Mouse (Mus musculus): ENCODE data around the gene 5730596B20Rik. TPM values are rescaled to one million over a fixed set of nuclear protein-coding genes. Genes with fewer than 3 reads are reported as not detected.

The 5730596B20Rik gene
- polyA plus RNA-seq, 1 experiment from 2014 or later: 2.8 TPM

GRCm38 (mm10) chr6:52191860-52192550 is 14.7 kb downstream of the 5730596B20Rik start:
- 2% methylated on average over 41 of the region's 55 CpGs for WGBS
- ATAC-seq (replicated peaks; ENCODE audit: low FRiP score, low TSS enrichment, low read depth) (peak; percentile 73), DNase-seq (ENCODE audit: low spot score) (peak; percentile 95)
- peak overlapping the region; percentile 78 for H3K4me2 ChIP-seq (ENCODE audit: low read length)
- no peaks in the 10 kb centered on the region for H3K36me3 ChIP-seq (ENCODE audit: control insufficient read depth, insufficient read depth, low read length)
- peak overlapping the region; percentile 58 for H3K4me3 ChIP-seq (ENCODE audit: low read depth, low read length)
- peak overlapping the region; percentile 56 for H3K9ac ChIP-seq (ENCODE audit: low read length)
- no peaks in the 10 kb centered on the region for H3K27me3 ChIP-seq (replicated peaks; ENCODE audit: control insufficient read depth, insufficient read depth, low read length)
- peaks cover 65% of the 10 kb centered on the region for H3K4me1 ChIP-seq (replicated peaks; ENCODE audit: control insufficient read depth, insufficient read depth, low read length)
- H3K27ac ChIP-seq (ENCODE audit: low read depth): peak overlapping the region; percentile 93
- no peaks in the 10 kb centered on the region for H3K9me3 ChIP-seq (ENCODE audit: control insufficient read depth, low read length)

- H3K9ac ChIP-seq (ENCODE audit: low read length): peak overlapping the region; percentile 56
- 0 out of 2 replicates have a peak overlapping the region, but pooled peaks have one; percentile 1 for H3K4me3 ChIP-seq (ENCODE audit: low read depth, low read length)
- peak overlapping the region; percentile 78 for H3K4me2 ChIP-seq (ENCODE audit: low read length)
- H3K4me1 ChIP-seq (replicated peaks; ENCODE audit: control insufficient read depth, insufficient read depth, low read length): peaks cover 66% of the 10 kb centered on the region
- 16% methylated on average over 10 of the region's 10 CpGs for WGBS
- 0 out of 2 replicates have a peak, but pooled peaks cover 3% of the 10 kb centered on the region for H3K27me3 ChIP-seq (replicated peaks; ENCODE audit: control insufficient read depth, insufficient read depth, low read length)
- DNase-seq (ENCODE audit: low spot score) (peak; percentile 75), ATAC-seq (replicated peaks; ENCODE audit: low FRiP score, low TSS enrichment, low read depth) (no peak)
- peak overlapping the region; percentile 93 for H3K27ac ChIP-seq (ENCODE audit: low read depth)
- H3K36me3 ChIP-seq (ENCODE audit: control insufficient read depth, insufficient read depth, low read length): no peaks in the 10 kb centered on the region
- no peaks in the 10 kb centered on the region for H3K9me3 ChIP-seq (ENCODE audit: control insufficient read depth, low read length)
Measured at GRCm38 (mm10) chr6:52194690-52195089, 17.4 kb downstream of the 5730596B20Rik start.

- DNase-seq (ENCODE audit: low spot score) (no peak), ATAC-seq (replicated peaks; ENCODE audit: low FRiP score, low TSS enrichment, low read depth) (no peak)
- H3K27me3 ChIP-seq (replicated peaks; ENCODE audit: control insufficient read depth, insufficient read depth, low read length): 0 out of 2 replicates have a peak, but pooled peaks cover 3% of the 10 kb centered on the region
- peak overlapping the region; percentile 93 for H3K27ac ChIP-seq (ENCODE audit: low read depth)
- H3K9me3 ChIP-seq (ENCODE audit: control insufficient read depth, low read length): no peaks in the 10 kb centered on the region
- peaks cover 4% of the 10 kb centered on the region; the same call in 1 of the 2 replicates for H3K36me3 ChIP-seq (ENCODE audit: control insufficient read depth, insufficient read depth, low read length)
- peaks cover 71% of the 10 kb centered on the region for H3K4me1 ChIP-seq (replicated peaks; ENCODE audit: control insufficient read depth, insufficient read depth, low read length)
- H3K4me2 ChIP-seq (ENCODE audit: low read length): peak overlapping the region; percentile 78
- peak overlapping the region; percentile 11; the same call in 1 of the 2 replicates for H3K4me3 ChIP-seq (ENCODE audit: low read depth, low read length)
- peak overlapping the region; percentile 41 for H3K9ac ChIP-seq (ENCODE audit: low read length)
- WGBS: 17% methylated on average over 9 of the region's 9 CpGs
Measured at GRCm38 (mm10) chr6:52196811-52197210, 19.5 kb downstream of the 5730596B20Rik start.

GRCm38 (mm10) chr6:52197271-52197670 is 20.0 kb downstream of the 5730596B20Rik start:
- DNase-seq (ENCODE audit: low spot score) (no peak), ATAC-seq (replicated peaks; ENCODE audit: low FRiP score, low TSS enrichment, low read depth) (peak; percentile 64)
- Histone ChIP-seq H3K27me3 (replicated peaks; ENCODE audit: control insufficient read depth, insufficient read depth, low read length) (0 out of 2 replicates have a peak, but pooled peaks cover 3% of the 10 kb centered on the region), H3K27ac (ENCODE audit: low read depth) (peak overlapping the region; percentile 93), H3K9me3 (ENCODE audit: control insufficient read depth, low read length) (no peaks in the 10 kb centered on the region), H3K36me3 (ENCODE audit: control insufficient read depth, insufficient read depth, low read length) (peaks cover 7% of the 10 kb centered on the region; the same call in 1 of the 2 replicates), H3K4me1 (replicated peaks; ENCODE audit: control insufficient read depth, insufficient read depth, low read length) (peaks cover 71% of the 10 kb centered on the region), H3K4me2 (ENCODE audit: low read length) (peak overlapping the region; percentile 78), H3K4me3 (ENCODE audit: low read depth, low read length) (peak overlapping the region; percentile 11; the same call in 1 of the 2 replicates), H3K9ac (ENCODE audit: low read length) (peak overlapping the region; percentile 41)
- WGBS: 5% methylated on average over 10 of the region's 10 CpGs

- DNase-seq (ENCODE audit: low spot score): peak; percentile 84
Measured at GRCm38 (mm10) chr6:52200073-52200750, 22.9 kb downstream of the 5730596B20Rik start.

GRCm38 (mm10) chr6:52200751-52201250 is 23.5 kb downstream of the 5730596B20Rik start:
- Histone ChIP-seq H3K36me3 (ENCODE audit: control insufficient read depth, insufficient read depth, low read length) (peaks cover 9% of the 10 kb centered on the region; the same call in 1 of the 2 replicates), H3K27ac (ENCODE audit: low read depth) (peak overlapping the region; percentile 81), H3K27me3 (replicated peaks; ENCODE audit: control insufficient read depth, insufficient read depth, low read length) (peaks cover 10% of the 10 kb centered on the region; the same call in 1 of the 2 replicates), H3K4me1 (replicated peaks; ENCODE audit: control insufficient read depth, insufficient read depth, low read length) (peaks cover 57% of the 10 kb centered on the region), H3K4me3 (ENCODE audit: low read depth, low read length) (peak overlapping the region; percentile 67), H3K9ac (ENCODE audit: low read length) (peak overlapping the region; percentile 97), H3K9me3 (ENCODE audit: control insufficient read depth, low read length) (no peaks in the 10 kb centered on the region), H3K4me2 (ENCODE audit: low read length) (peak overlapping the region; percentile 78)
- WGBS: 18% methylated on average over 10 of the region's 10 CpGs
- 0 out of 2 replicates have a peak, but pooled peaks have one; percentile 7 for ATAC-seq (replicated peaks; ENCODE audit: low FRiP score, low TSS enrichment, low read depth)
- no peak for DNase-seq (ENCODE audit: low spot score)

More at GRCm38 (mm10) chr6:52200073-52200750, 22.9 kb downstream of the 5730596B20Rik start:
- ATAC-seq (replicated peaks; ENCODE audit: low FRiP score, low TSS enrichment, low read depth): peak; percentile 18
- Histone ChIP-seq H3K4me1 (replicated peaks; ENCODE audit: control insufficient read depth, insufficient read depth, low read length) (peaks cover 55% of the 10 kb centered on the region), H3K36me3 (ENCODE audit: control insufficient read depth, insufficient read depth, low read length) (peaks cover 7% of the 10 kb centered on the region; the same call in 1 of the 2 replicates), H3K9me3 (ENCODE audit: control insufficient read depth, low read length) (no peaks in the 10 kb centered on the region), H3K4me3 (ENCODE audit: low read depth, low read length) (peak overlapping the region; percentile 67), H3K9ac (ENCODE audit: low read length) (peak overlapping the region; percentile 97), H3K27me3 (replicated peaks; ENCODE audit: control insufficient read depth, insufficient read depth, low read length) (0 out of 2 replicates have a peak, but pooled peaks cover 7% of the 10 kb centered on the region), H3K27ac (ENCODE audit: low read depth) (peak overlapping the region; percentile 81), H3K4me2 (ENCODE audit: low read length) (peak overlapping the region; percentile 78)
- WGBS: 18% methylated on average over 30 of the region's 30 CpGs

GRCm38 (mm10) chr6:52201269-52201668 is 24.0 kb downstream of the 5730596B20Rik start:
- ATAC-seq (replicated peaks; ENCODE audit: low FRiP score, low TSS enrichment, low read depth) (no peak), DNase-seq (ENCODE audit: low spot score) (no peak)
- peak overlapping the region; percentile 67 for H3K4me3 ChIP-seq (ENCODE audit: low read depth, low read length)
- H3K9me3 ChIP-seq (ENCODE audit: control insufficient read depth, low read length): no peaks in the 10 kb centered on the region
- WGBS: 33% methylated on average over 1 of the region's 1 CpGs
- peak overlapping the region; percentile 81 for H3K27ac ChIP-seq (ENCODE audit: low read depth)
- peak overlapping the region; percentile 97 for H3K9ac ChIP-seq (ENCODE audit: low read length)
- H3K4me2 ChIP-seq (ENCODE audit: low read length): peak overlapping the region; percentile 78
- peaks cover 12% of the 10 kb centered on the region; the same call in 1 of the 2 replicates for H3K27me3 ChIP-seq (replicated peaks; ENCODE audit: control insufficient read depth, insufficient read depth, low read length)
- H3K4me1 ChIP-seq (replicated peaks; ENCODE audit: control insufficient read depth, insufficient read depth, low read length): peaks cover 52% of the 10 kb centered on the region
- H3K36me3 ChIP-seq (ENCODE audit: control insufficient read depth, insufficient read depth, low read length): peaks cover 11% of the 10 kb centered on the region; the same call in 1 of the 2 replicates

Measured in intestine, embryonic 14.5 days (tissue).